Mouse (Mus musculus): ENCODE measurements around the gene Fmod.

The Fmod gene

DNA sequence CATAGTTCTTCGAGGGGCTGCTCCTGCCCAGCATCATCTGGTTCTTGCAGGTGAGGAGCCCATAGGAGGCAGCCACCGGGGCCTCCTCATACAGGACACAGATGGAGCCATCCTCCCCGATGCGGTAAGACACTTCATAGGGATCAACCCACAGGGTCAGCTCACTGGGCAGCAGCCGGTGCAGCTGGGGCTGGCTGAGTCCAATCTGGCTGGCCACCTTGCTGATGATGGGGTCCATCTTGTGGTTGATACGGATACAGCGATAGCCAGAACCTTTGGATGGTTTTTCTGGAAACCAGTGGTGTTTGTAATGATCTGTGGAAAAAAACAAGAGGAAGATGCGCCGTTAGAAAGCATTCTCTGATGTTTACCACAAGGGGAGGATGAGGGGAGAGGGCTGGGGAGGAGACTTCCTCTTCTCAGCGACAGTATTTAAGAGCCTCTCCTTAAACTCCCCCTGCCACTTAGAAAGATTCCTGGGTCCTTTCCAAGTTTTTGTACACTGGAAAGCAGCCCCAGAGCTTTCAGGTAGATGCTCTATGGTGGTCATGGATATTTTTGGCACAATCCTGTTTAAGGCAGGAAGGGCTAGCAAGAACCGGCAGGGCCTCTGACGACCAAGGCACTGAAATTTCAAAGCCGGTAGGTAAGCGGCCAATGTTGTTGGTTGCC is 40.5 kb downstream of the Fmod start:
- peak in 1 of 2 experiments; percentile 66 for DNase-seq

DNA sequence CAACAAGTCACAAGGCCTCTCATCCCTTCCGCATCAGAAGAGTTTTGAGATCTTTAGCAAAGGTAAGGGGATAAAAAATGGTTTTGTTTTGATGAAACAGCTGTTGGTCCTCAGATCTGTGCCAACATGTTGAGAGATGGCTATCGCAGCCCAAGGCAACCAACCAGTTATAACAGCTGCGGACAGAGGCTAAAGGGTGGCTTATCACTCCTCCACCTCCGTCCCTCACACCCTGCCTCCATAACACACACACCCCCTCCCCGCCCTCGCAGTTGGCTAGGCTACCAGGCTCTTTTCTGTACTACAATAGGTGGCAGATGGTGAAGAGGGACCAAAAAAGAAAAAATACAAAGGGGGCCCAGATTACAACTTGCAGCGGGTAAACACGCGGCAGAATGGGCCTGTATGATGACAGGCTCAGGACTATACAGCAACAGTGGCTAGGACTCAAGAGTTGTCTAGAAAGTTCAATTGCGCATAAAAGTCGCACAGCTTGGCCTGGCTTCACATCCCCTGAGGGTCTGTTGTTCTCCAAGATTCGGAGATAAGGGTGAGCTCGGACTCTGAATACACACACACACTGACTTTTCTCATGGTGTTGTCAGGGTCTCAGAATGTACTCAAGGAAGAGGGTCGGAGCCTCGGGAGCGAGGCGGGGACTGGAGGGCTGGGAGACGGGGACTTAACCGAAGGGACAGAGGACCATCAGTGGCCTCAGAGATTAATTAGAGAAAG is 41.2 kb downstream of the Fmod start:
- peak in 1 of 2 experiments; percentile 58 for DNase-seq

DNA sequence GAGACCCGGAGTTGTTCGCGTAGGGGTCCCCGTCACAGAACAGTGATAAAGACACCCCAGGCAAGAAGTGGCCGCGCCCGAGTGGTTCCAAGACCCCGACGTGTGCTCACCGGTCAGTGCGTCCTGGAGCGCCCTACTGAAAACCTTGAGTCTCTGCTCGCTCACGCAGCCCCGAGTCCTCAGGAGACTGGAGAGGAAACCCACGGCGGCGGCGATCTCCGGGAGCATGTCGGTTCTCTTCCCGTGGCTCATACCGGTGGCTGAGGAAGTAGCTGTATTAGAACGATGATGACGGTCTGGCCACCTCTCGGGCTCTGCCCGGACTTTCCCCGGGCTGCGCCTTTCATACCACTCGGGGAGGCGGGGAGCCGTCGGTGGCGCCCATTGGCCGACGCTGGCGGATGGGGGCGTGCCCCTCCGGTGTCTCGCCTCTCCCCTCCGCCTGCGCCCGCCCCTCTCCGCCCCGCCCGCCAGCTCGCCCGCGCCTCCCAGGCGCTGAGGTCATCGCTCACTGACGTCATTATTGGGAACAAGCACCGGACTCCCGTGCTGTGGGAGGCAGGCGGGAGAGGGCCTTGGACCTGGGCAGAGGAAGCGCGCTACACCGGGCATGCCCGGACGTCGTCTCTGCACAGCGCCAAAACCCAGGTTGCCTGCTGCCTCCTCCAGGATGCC is 41.9 kb downstream of the Fmod start, which contains the start of gene Btg2:
Btg2 (minus strand) TSS at position 319 of the 675 bp plus-strand sequence.
- DNase-seq = peak; percentile 98

DNA sequence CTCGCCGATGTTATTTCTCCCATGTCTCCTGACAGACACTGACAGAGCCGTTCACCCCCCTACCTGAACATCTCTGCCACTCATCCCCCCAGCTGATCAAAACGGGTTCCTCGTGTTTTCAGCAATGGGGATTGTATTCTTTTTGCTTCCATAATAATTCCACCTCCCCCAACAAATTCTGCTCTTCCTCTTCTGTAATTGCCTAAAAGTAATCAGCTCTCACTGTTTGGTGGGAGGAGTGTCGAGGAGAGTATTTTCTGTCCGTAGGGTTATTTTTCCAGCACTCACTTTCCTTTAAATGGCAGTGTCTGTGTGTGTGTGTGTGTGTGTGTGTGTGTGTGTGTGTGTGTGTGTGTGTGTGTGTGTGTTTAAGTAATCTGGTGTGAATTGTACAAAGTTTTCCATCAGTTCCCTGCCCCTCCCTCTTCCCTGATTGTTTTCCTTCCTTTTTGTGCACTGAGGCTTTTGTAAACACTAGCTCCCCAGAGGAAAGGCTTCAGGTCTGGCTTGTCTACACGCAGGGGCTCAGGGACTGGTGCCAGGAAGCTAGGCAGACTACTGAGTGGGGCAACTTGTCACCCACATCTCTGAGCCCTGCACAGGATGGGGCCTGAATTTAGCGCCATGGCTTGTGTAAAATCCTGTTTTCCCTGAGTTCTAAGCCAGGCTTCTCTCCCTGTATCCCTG is 42.6 kb downstream of the Fmod start:
- peak in 1 of 2 experiments; percentile 76 for DNase-seq

DNA sequence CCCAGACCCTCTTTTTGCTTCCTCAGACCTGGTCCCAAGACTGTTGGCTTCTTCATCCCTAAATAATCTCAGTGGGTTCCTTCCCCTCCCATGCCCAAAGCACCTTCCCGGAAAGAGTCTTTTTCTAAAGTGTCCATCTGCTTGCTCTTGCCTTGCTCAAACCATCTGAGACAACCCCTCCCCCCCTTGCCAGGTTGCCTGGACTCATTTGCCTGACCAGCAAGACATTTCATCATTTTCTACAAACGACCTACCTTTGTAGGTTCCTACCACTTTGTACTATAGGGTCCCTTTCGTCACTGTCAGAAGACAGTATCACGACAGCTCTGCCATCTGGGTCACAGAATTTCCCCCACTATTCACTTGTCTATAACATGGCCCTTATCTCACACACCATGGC is 43.4 kb downstream of the Fmod start:
- no peak for DNase-seq

DNA sequence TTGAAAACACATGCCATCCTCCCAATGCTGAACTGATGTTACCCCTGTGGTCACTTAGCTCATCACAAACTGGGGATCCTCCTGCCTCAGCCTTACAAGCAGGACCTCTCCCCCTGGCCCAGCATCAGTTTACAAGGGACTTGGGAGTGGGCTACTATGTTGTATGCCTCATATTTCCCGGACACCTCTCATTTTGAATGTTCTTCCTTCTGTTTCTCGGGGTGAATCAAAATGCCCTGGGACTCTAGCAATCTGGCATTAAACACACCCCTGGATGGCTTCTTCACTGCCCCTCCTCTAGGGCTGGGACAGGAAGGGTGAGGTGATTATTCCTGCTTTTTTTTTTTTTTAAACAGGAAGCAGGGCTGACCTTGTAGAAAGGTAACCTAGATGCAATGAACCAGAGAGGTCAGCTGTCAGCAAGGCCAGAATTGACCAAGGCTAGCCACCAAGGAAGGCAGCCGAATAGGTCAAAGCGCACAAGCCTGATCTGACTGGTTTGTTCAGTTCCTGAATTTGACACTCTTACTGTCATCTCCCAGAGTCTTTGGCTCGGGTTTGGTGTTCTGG is 43.9 kb downstream of the Fmod start:
- DNase-seq = no peak

DNA sequence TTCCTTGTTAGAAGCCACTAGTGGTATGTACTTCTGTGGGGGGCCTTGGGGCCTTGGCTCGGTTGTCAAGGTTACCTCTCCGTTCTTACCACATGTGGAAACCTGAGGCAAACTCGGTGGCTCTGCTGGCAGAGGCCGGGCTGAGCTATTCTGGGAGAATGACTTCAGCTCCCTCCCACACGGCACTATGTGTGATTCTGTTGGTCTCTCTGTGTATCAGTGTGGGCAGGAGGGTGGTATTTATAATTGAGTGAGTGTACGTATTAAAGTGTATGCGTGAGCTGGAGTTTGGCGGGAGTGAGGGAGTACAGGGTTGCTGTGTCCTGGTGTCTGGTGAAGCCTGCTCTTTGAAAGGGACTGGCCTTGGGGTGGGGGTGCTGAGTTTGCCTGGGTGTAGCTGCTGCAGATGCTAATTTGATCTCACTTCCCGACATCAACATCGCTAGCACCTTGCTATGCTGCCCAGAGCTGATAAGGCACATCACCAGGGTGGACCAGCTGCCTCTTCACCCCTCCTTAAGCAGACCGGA is 46.0 kb downstream of the Fmod start:
- DNase-seq = peak; percentile 21 to 51

DNA sequence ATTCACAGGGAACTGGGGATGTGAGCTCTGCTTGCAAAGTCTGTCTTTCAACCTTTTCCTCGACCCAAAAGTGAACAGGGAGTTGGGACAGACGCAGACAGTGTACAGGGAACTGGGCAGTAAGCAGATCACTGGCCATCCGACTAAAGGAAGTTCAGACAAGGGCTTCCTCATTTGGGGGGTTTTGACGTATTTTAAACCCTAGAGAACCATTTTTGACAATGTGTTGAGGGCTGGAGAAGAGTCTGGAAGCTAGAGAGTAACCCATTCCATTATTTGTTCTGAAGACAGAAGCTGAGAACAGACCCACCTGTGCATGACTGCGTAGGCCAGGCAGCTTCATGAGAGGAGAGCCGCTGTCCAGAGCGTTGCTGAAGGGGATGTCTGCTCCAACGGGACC is 46.6 kb downstream of the Fmod start:
- DNase-seq = no peak

DNA sequence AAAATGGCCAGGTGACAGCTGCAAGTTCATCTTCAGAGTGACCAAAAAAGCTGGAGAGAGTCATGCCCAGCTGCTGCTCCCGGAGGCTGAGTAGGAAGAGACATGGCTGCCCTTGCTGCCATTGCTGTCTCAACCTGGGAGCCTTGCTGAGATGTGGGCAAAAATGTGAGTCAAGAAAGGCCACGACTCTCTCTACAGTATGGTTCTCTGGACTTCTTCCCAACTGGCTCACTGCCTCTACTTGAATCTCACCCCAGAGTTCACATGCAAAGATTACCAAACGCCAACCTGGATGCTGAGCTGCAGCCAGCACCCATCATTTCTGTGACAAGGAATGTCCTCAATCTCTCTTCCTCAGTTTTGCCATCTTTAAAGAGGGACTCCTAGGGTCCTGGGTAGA is 47.1 kb downstream of the Fmod start:
- no peak for DNase-seq

DNA sequence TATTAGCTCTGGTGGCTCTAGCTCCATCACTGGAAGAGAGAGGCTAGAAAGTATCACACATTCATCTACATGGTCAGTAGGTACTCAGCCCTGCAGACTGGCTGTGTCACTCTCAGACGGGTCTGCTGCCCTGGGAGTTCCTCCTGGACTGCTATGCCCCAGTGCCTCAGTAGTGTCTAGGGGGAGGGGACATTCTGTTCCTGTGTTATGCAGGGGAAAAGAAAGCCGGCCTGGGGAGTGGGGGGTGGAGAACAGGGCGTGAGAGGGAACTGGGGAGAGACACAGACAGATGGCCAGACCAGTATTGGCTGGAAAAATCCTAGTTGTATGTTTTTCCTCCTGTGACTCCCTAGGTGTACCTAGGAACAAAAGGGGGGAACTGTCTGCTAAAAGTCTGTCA is 49.0 kb downstream of the Fmod start:
- DNase-seq = no peak

DNA sequence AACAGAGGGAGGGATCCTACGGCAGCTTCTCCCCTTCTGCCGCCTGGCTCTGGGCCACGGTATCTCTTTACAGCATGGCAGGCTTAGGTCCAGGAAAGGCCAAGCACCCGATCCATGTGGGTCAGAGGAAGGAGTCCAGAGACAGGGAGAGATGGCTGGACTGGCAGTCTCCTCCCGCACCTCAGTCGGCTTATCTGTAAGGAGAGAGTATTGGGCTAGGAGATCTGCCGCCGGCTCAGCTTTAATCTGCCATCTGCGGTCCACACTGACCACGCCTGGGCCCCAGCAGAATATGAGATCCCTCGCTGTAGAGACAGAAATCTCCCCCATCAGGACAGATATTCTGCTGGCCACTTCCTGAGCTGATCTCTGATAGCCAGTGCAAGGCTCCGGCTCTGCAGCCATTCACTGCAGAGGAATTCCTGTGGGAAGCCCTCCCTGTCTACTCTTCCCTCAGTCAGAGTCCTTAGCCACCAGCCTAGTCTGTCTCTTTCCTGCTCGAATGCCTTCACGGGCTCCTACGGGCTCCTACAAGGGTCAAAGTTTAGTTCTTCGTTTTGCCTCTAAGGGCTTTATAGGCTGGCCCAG is 49.9 kb downstream of the Fmod start:
- DNase-seq = peak in 1 of 2 experiments; percentile 58

DNA sequence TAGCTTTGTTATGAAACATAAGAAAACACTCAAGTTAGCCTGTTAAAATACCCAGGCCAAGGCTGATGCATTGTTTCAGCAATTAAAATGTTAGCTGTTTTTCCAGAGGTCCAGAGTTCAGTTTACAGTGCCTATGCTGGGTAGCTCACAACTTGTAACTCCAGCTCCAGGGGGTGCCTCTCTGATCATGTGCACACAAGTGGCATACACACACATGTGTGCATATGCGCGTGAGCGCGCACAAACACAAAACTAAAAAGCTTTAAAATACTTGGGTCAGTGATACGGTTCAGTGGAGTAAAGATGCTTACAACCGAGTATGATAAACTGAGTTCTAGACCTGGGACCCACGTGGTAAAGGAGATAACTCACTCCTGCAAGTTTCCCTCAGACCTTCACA is 52.0 kb downstream of the Fmod start:
- DNase-seq = no peak

DNA sequence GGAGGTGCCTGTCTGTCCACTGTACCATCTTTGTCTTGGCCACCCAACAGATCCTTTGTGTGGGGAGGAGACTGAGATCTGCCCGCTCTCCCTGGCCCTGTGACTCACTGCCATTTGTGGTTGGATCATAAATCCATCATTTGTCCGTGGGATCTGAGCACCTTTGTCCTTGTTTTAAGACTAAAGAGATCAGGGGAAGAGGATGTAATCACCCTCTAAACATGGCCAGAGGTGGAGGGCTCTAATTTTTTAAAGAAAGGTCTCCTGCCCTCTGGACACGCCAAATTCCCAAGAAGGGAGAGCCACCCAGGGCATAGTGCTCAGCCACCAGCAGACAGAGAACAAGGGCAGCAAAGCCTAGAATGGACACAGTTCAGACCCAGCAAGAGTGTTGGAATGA is 54.8 kb downstream of the Fmod start:
- no peak for DNase-seq

DNA sequence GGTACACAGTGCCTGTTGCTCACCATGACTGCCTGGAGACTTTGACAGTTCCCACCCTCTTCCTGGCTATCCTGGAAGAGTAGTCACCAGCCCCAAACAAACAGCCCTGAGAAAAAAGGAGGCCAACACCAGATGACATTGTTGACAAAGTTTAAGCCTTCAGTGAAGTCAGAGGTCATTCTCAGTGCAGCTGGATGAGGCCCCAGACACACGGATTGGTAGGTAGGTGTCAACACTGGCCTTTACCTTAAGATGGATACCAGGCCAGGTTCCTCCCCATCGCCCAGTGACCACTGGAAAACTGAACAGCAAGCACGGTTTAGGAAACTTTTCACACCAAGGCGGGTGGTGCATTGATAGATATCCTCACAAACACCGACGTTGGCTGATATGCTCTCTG is 55.3 kb downstream of the Fmod start:
- DNase-seq = no peak

DNA sequence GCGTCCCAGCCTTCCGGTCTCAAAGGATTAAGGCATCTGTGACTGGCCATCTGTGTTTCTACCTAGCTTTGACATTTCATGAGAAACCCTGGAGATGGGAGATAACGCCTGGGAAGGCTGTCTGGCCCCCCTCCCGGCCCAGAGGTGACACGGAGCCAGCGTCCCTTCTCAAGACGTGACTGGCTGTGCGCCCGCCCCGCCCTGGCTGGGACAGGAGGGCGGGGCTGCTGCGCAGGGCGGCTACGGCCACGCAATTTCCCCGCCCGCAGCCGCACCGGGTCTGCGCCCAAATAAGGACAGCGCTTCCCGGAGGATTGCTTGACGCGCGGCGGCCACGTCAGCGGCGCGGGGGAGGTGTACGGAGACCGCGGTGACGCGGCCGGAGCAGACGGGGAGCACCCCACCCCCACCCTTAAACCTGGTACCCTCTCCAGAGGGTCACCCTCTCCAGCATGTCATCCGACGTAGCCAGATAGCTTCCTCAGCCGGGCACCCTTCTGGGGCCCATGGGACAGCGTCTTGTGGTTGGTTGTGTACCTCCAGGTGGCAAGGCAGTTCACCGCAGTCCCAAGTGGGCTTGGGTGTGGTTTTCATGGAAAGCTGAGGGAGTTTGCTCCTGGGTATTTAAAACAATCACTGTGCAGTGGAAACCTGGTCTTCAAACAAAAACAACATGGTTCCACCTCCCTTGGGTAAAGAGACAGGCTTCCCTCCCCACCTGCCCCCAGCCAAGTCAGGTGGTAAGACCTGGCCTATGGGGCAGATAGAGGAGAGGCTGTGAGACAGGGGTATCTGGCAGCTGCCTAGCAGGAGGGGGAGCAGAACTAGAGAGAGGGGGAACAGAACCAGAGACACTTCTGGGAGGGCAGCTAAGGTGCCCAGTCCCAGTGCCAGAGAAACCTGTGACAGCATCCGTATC is 56.1 kb downstream of the Fmod start:
- peak; percentile 92 to 96 for DNase-seq

DNA sequence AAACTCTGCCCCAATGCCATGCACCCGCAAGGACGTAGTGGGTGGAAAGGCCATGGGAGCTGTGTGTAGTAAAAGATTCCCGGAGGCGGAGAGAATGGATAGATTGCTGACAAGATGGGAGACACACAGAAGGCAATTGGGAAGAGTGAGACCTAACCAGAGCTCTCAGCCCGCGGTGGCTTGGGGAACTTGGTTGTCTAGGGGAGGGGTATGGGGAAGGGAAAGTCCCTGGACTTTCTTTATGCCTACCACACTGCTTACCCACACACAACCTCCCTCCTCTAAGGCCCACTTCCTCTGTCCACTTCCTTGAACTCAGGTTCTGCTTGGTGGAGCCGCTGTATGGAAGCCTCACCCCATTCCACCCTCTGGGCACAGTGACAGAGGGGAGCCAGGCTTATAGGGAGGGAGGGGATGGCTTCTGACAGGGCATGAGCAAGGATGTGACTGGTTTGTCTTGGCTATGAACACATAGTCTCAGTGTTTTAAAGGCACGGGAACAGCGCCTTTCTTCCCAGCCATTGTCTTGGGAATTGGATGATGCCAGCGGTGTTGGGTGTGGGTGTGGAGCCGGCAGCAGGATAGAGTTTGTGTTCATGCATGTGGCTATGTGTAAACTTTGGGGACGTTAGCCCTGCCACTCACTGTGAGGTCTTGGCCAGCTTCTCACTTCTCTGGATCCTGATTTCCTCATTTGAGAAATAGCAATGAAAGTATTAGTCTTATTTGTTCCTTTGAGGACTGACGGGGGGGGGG is 56.9 kb downstream of the Fmod start:
- DNase-seq = no peak

DNA sequence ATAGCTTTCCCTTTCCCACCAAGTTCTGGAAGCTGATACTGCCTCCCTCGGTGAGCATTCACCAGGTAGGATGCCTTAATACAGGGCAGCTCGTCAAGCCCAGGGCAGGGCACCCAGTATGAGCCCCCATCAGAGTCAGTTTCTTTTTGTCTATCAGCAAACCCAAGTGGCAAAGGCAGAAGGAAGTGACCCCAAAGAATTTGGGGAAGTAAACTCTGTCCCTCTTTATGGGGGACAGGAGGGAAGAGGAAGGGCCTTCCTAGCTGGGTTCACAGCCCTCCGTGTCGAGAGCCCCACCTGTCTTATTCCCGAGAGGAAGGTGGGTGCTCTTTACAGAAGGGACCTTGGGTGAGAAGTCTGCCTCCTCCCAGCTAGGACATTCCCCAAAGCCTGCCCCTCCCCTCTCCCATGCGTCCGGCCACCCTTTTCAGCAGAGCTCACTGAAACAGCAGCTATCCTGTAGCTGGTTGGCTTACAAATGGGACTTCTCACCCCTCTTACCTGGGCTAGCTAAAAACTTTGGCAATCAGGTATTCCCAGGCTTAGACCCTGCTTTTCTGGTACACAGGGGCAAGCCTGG is 58.1 kb downstream of the Fmod start:
- no peak for DNase-seq

DNA sequence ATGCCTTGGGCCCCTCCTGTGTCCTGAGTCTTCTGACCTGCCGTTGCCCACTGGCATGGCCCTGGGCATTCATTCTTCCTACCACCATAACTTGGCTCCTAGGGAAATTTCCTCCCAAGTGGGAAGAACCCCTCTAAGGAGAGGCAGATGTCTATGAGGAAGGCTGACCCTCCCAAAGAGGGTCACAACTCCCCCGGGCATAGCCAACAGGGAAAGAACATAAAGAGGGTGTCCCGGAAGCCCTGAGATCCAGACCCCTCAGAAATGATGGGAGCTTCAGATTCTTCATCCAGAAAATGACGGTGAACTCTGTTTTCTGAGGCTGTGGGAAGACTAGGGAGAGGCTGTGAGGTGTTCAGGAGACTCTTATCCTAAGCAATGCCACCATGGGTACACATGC is 58.7 kb downstream of the Fmod start:
- no peak for DNase-seq

DNA sequence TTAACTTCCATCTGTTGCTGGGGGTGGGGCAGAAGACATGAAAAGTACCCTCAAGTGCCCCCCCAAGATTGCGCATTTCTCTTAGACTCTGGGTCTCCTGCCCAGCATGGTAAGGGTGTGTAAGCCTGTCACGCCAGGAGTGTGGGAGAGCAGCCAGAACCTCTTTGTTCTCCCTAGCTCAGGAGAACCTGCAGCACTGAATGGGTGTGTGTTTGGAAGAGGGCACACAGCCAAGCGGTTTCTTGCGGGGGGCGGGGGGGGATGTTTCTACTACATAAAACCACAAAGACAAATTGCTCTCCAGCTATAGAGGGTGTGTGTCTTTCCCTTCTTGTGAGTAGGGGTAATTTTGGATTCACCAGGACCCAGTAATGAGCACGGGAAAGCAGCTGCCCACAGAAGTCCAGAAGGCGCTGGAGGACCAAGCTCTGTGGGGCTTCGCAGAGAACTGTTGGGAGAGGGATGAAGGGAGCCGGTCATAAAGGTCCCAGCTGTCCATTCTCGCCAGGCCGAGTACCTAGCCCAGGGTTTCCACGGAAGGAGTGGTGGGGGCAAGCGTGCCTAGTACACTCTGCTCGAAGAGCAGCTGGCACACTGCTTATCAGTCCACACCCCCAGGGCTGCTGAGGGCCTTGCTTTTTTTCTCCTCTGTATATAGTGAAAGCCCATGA is 59.3 kb downstream of the Fmod start:
- peak in 1 of 2 experiments; percentile 37 for DNase-seq
